Mouse (Mus musculus) heart, adult 2 months (tissue): ENCODE results near the gene Gab2.

Experiments used
- CTCF ChIP-seq: fragments of 200-600 bp; IDR thresholded peaks from 2 replicates; pipeline ENCODE4 v1.8.1; 2022; ENCODE audit warnings: antibody characterized with exemption, mild to moderate bottlenecking, moderate library complexity
- EP300 ChIP-seq: fragments of 200-500 bp; IDR thresholded peaks from 2 replicates; pipeline ENCODE4 v1.6.1; 2011; ENCODE audit warnings: low read depth, low read length, control low read depth; ENCODE audit not compliant: insufficient read depth
- POLR2A ChIP-seq: fragments of 200-500 bp; IDR thresholded peaks from 2 replicates; pipeline ENCODE4 v1.6.1; 2011; ENCODE audit warnings: mild to moderate bottlenecking, low read depth, low read length, control low read depth; ENCODE audit not compliant: insufficient read depth

- TF ChIP-seq CTCF = no peak
- no peak for TF ChIP-seq POLR2A
- TF ChIP-seq EP300 = no peak
These were observed 230.8 kb downstream of the Gab2 start for GRCm38 (mm10) chr7:97312196-97312595.
